Mouse (Mus musculus) hindbrain, embryonic 16.5 days (tissue): ENCODE data around the gene Mettl18. TPM values are rescaled to one million over a fixed set of nuclear protein-coding genes. Genes with fewer than 3 reads are reported as not detected.
"Not testable (repeated sequence)": the region's sequence is repeated elsewhere in the genome, so short reads cannot be mapped to it uniquely, and the experiment has no call there.

Source experiments
- ATAC-seq: fragments of 200-750 bp; cut with Nextera tagmentation; 2 replicates; pipeline ENCODE4 v1.8.0; 2017; ENCODE audit warnings: moderate TSS enrichment, moderate library complexity
- H3K27ac ChIP-seq: fragments of 300-500 bp; sonication (generic); 2 replicates; pipeline ENCODE4 v1.5.1; 2014; ENCODE audit warnings: low read depth, mild to moderate bottlenecking, control low read depth, low read length, moderate library complexity
- H3K27me3 ChIP-seq: fragments of 300-500 bp; sonication (generic); replicated peaks from 2 replicates; pipeline ENCODE4 v1.6.1; 2014; ENCODE audit warnings: low read length; ENCODE audit not compliant: control insufficient read depth, insufficient read depth
- H3K36me3 ChIP-seq: fragments of 300-500 bp; sonication (generic); 2 replicates; pipeline ENCODE4 v1.6.1; 2014; ENCODE audit warnings: mild to moderate bottlenecking, low read length, moderate library complexity, mixed read lengths; ENCODE audit not compliant: control insufficient read depth, insufficient read depth
- H3K4me1 ChIP-seq: fragments of 300-500 bp; sonication (generic); 2 replicates; pipeline ENCODE4 v1.6.1; 2014; ENCODE audit warnings: low read depth, low read length; ENCODE audit not compliant: control insufficient read depth, insufficient read depth
- H3K4me2 ChIP-seq: fragments of 300-500 bp; sonication (generic); 2 replicates; pipeline ENCODE4 v1.6.1; 2014; ENCODE audit warnings: mild to moderate bottlenecking, low read length, control low read depth, moderate library complexity
- H3K4me3 ChIP-seq: fragments of 300-500 bp; sonication (generic); 2 replicates; pipeline ENCODE4 v1.5.1; 2014; ENCODE audit warnings: mild to moderate bottlenecking, low read length, control low read depth, moderate library complexity
- H3K9ac ChIP-seq: fragments of 300-500 bp; sonication (generic); 2 replicates; pipeline ENCODE4 v1.6.1; 2014; ENCODE audit warnings: low read depth, mild to moderate bottlenecking, control low read depth, low read length, moderate library complexity
- H3K9me3 ChIP-seq: fragments of 300-500 bp; sonication (generic); 2 replicates; pipeline ENCODE4 v1.6.1; 2014; ENCODE audit warnings: mild to moderate bottlenecking, low read length, moderate library complexity; ENCODE audit not compliant: control insufficient read depth
- WGBS: fragments of 180-500 bp; shearing (Covaris S2); extraction: QIAGEN DNeasy Blood & Tissue Kit; methylation state at CpG from one replicate; pipeline ENCODE4 v1.1.7; 2014; 5-methylcytosine and 5-hydroxymethylcytosine counted together
- polyA plus RNA-seq: library from polyadenylated mRNA; unstranded; fragments of >200 nt; fragmentation: Nextera tagmentation; extraction: Ambion mirVana; gene quantifications from 2 replicates; pipeline ENCODE4 v1.2.1, GENCODE M21; 2015

Mettl18 gene
- polyA plus RNA-seq, 1 experiment from 2014 or later = 7.8 TPM

DNA sequence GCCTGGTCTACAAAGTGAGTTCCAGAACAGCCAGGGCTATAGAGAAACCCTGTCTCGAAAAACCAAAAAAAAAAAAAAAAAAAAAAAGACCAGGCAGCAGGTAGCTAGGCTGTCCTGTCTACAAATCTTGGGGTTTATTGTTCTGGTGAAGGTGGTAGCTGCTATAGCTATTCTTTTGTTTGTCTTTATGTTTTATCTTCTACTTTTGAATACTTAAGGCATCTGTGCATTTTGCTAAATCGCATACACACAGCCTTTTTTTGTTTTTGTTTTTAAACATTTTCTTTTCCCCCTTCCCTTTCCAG is 872 bp downstream of the Mettl18 start:
- no peaks in the 10 kb centered on the region for H3K9me3 ChIP-seq
- ATAC-seq = no peak
- peak overlapping the region; percentile 68 for H3K4me2 ChIP-seq
- no peaks in the 10 kb centered on the region for H3K27me3 ChIP-seq
- H3K36me3 ChIP-seq = no peaks in the 10 kb centered on the region
- no peak overlapping the region; the same call in 1 of the 2 replicates for H3K27ac ChIP-seq
- H3K9ac ChIP-seq = peak overlapping the region; percentile 70; the same call in 1 of the 2 replicates
- H3K4me1 ChIP-seq = peaks cover 6% of the 10 kb centered on the region; the same call in 1 of the 2 replicates
- peak overlapping the region; percentile 75 for H3K4me3 ChIP-seq
- WGBS = 84% methylated on average over 1 of the region's 2 CpGs

DNA sequence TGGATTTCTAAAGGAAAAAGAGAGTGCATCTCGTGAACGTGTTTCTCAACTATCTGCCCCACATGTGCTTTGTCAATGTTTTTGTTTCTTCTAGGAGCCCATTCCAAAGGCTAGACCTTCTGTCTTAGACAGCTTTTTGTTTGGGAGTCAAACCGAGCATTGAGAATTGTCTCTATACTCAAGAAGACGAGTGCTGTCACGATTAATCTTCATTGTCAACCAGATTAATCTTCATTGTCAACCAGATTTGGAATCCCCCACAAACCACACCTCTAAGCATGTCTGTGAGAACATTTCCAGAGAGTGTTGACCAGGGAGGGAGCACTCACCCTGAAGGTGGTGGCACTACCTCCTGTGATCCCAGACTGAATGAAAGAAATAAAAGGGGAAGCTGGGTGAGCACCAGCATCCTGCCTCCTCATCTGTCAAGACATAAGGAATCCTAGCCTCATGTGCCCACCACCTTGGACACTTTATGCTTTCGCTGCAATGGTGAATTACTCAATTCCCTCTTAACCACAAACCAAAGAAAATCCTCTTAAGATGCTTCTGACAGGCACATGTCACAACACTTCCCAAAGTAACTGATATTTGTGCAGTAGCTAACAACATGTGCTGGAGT is 7.3 kb downstream of the Mettl18 start:
- Histone ChIP-seq H3K36me3 (no peaks in the 10 kb centered on the region), H3K4me3 (no peak overlapping the region), H3K27ac (no peak overlapping the region), H3K27me3 (no peaks in the 10 kb centered on the region), H3K9me3 (no peaks in the 10 kb centered on the region), H3K9ac (no peak overlapping the region), H3K4me2 (no peak overlapping the region), H3K4me1 (no peaks in the 10 kb centered on the region)
- no peak for ATAC-seq
- 68% methylated on average over 6 of the region's 6 CpGs for WGBS

- Histone ChIP-seq H3K4me2 (no peak overlapping the region), H3K4me1 (no peaks in the 10 kb centered on the region), H3K27me3 (no peaks in the 10 kb centered on the region), H3K36me3 (no peaks in the 10 kb centered on the region), H3K9me3 (no peaks in the 10 kb centered on the region), H3K4me3 (no peak overlapping the region), H3K9ac (no peak overlapping the region), H3K27ac (no peak overlapping the region)
- 81% methylated on average over 3 of the region's 3 CpGs for WGBS
- no peak for ATAC-seq
Observed at GRCm38 (mm10) chr1:164004311-164004710, 9.6 kb downstream of the Mettl18 start.

- H3K27ac ChIP-seq = no peak overlapping the region
- no peak overlapping the region for H3K9ac ChIP-seq
- H3K36me3 ChIP-seq = no peaks in the 10 kb centered on the region
- 48% methylated on average over 2 of the region's 2 CpGs for WGBS
- H3K27me3 ChIP-seq = no peaks in the 10 kb centered on the region
- H3K4me1 ChIP-seq = no peaks in the 10 kb centered on the region
- H3K9me3 ChIP-seq = no peaks in the 10 kb centered on the region
- no peak overlapping the region for H3K4me3 ChIP-seq
- no peak overlapping the region for H3K4me2 ChIP-seq
- ATAC-seq = no peak
Observed at GRCm38 (mm10) chr1:164009235-164009634, 14.5 kb downstream of the Mettl18 start.

DNA sequence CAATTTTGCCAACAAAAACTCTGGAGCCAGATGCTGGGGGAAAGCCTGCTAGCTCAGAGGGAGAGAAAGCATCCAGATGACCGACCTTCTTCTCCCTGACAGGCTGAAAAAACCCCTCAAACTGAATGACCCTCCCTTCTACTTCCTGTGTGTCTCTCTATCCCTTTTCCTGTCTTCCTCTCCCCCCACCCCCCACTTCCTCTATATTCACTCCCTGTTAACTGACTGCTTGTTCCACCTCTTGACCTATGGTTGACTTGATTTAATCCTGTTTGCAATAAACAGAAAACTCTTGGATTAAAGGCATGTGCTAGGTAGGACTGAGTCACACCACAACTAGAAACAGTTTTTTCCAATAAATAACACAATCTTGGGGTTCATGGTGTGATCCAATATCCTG is 19.9 kb downstream of the Mettl18 start:
- ATAC-seq = no peak
- Histone ChIP-seq H3K27ac (no peak overlapping the region), H3K4me3 (no peak overlapping the region), H3K27me3 (no peaks in the 10 kb centered on the region), H3K4me1 (no peaks in the 10 kb centered on the region), H3K4me2 (no peak overlapping the region), H3K9ac (no peak overlapping the region), H3K9me3 (no peaks in the 10 kb centered on the region), H3K36me3 (no peaks in the 10 kb centered on the region)
- 82% methylated on average over 1 of the region's 1 CpGs for WGBS

DNA sequence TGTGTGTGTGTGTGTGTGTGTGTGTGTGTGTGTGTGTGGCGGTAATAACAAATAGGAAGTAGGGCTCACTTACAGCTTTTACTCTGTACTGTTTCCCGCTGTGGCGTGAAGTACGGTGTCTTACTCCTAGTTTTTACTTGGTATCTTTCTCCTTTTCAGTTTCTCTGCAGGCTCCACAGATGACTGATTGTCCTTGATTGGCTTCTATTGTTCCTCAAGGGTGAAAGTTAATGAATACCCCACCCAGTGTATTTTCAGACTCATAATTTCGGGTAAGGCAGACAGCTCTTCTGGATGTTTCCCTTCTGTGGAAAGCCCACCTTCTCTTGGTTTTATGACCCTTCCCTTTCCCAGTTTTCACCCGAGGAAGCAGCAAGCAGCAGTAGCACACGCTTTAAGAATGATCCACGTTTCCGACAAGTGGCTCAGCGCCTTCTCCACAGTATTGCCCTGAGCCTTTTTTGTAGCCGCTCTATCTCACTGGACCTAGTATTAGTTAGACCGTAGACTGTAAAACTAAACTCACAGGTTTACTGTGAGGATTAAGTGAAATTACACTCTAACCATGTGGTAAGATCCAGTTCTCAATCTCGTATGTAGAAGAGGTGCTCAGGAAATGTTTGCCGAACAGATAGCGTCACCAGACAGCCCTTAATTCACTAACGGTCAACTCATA is 23.7 kb downstream of the Mettl18 start:
- no peak overlapping the region for H3K4me2 ChIP-seq
- H3K9me3 ChIP-seq = no peaks in the 10 kb centered on the region
- no peak for ATAC-seq
- no peaks in the 10 kb centered on the region for H3K4me1 ChIP-seq
- no peak overlapping the region for H3K4me3 ChIP-seq
- no peaks in the 10 kb centered on the region for H3K27me3 ChIP-seq
- 79% methylated on average over 16 of the region's 16 CpGs for WGBS
- H3K27ac ChIP-seq = no peak overlapping the region
- H3K9ac ChIP-seq = no peak overlapping the region
- no peaks in the 10 kb centered on the region for H3K36me3 ChIP-seq

GRCm38 (mm10) chr1:164019789-164020188 is 25.1 kb downstream of the Mettl18 start:
- Histone ChIP-seq H3K4me3 (no peak overlapping the region), H3K27ac (no peak overlapping the region), H3K4me2 (no peak overlapping the region), H3K9ac (no peak overlapping the region), H3K36me3 (no peaks in the 10 kb centered on the region), H3K27me3 (no peaks in the 10 kb centered on the region), H3K9me3 (no peaks in the 10 kb centered on the region), H3K4me1 (no peaks in the 10 kb centered on the region)
- 23% methylated on average over 6 of the region's 6 CpGs for WGBS
- no peak for ATAC-seq

DNA sequence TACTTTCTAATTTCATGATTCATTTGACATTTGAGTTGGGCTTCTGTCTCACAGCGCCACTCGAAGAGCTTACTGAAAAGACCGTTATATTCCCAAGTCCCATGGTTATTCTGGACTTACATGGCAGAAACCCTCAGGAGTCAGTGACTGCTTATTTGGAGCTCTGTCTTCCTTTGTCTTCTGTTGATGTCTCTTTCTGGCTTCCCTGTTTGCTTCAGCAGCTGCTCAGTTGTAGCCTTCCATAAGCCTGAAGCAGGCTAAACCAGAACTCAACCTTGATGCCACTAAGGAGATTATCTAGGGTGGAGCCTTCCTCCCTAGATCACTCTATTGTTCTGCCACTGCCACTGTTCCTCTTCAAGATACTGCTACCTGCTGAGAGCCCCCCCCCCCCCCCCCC is 26.1 kb downstream of the Mettl18 start:
- H3K4me2 ChIP-seq, ATAC-seq, H3K9me3 ChIP-seq, H3K27me3 ChIP-seq, H3K27ac ChIP-seq, H3K9ac ChIP-seq, H3K4me1 ChIP-seq, H3K4me3 ChIP-seq, H3K36me3 ChIP-seq: not testable (repeated sequence)
- WGBS = 84% methylated on average over 3 of the region's 3 CpGs

GRCm38 (mm10) chr1:164022106-164022505 is 27.4 kb downstream of the Mettl18 start:
- not testable (repeated sequence) for H3K27me3 ChIP-seq, H3K27ac ChIP-seq, H3K9me3 ChIP-seq, H3K9ac ChIP-seq, H3K4me3 ChIP-seq, H3K4me1 ChIP-seq, ATAC-seq, H3K36me3 ChIP-seq, H3K4me2 ChIP-seq
- WGBS = 82% methylated on average over 5 of the region's 5 CpGs
